Mouse (Mus musculus): ENCODE data around the gene Stac2.

The Stac2 gene

DNA sequence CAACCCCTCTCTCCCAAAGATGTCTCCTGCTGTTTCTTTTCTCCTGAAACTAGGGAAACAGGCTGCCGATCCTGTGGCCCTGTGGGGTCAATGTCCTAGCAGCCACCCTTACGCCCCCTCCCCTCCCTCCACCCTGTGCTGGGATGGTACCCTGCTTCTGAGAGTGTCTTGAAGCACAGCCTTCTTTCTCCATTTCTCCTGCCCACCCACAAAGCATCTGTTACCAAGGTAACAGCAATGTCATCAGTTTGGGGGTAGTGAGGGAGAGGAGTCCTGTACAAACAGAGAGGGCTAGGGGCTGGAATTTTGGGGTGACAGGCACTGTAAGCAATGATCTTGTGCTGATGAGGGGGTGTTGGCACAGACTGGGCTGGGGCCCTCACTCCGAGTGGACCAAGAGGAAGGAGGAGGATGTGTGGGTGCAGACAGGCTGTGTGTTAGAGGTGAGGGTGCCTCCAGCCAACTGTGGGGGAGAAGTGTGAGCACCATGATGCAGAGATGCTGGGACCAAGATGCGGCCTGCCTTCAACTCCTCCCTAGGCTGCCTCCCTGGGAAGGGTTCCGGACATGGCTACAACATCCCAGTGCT lies 6.9 kb upstream of the Stac2 start:
- no peak for DNase-seq (ENCODE audit: low read depth, low spot score)
- Histone ChIP-seq H3K36me3 (ENCODE audit: control insufficient read depth, insufficient read depth, low read length, poor library complexity, severe bottlenecking) (no peaks in the 10 kb centered on the region), H3K27me3 (ENCODE audit: control insufficient read depth, insufficient read depth, low read length, poor library complexity, severe bottlenecking) (no peaks in the 10 kb centered on the region)

DNA sequence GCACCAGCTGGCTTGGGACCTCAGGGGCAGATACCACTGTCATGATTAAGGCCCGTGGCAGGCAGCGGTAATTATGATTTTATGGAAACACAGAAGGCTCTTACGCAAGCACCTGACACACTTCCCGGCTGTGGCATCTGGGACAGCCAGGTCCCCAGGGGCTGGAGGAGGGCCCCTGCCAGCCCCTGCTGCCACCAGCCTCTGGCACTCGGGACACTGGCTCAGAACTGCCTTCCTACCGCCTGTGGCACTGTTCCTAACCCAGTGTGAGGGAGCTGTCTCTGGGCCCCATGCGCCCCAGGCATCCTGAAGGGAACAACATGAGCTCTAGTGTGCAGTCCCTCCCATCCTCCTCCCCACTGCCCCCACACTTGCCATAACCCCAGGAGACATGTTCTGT lies 6.4 kb upstream of the Stac2 start:
- no peak for DNase-seq (ENCODE audit: low read depth, low spot score)
- Histone ChIP-seq H3K36me3 (ENCODE audit: control insufficient read depth, insufficient read depth, low read length, poor library complexity, severe bottlenecking) (no peaks in the 10 kb centered on the region), H3K27me3 (ENCODE audit: control insufficient read depth, insufficient read depth, low read length, poor library complexity, severe bottlenecking) (no peaks in the 10 kb centered on the region)

- no peaks in the 10 kb centered on the region for H3K36me3 ChIP-seq (ENCODE audit: control insufficient read depth, insufficient read depth, low read length, poor library complexity, severe bottlenecking)
- peak; percentile 61 for DNase-seq (ENCODE audit: low read depth, low spot score)
- H3K27me3 ChIP-seq (ENCODE audit: control insufficient read depth, insufficient read depth, low read length, poor library complexity, severe bottlenecking), result no peaks in the 10 kb centered on the region
These were observed 4.7 kb upstream of the Stac2 start for GRCm38 (mm10) chr11:98057998-98058397.

GRCm38 (mm10) chr11:98057466-98057865 lies 4.2 kb upstream of the Stac2 start:
- H3K27me3 ChIP-seq (ENCODE audit: control insufficient read depth, insufficient read depth, low read length, poor library complexity, severe bottlenecking), result no peaks in the 10 kb centered on the region
- DNase-seq (ENCODE audit: low read depth, low spot score), result no peak
- H3K36me3 ChIP-seq (ENCODE audit: control insufficient read depth, insufficient read depth, low read length, poor library complexity, severe bottlenecking), result no peaks in the 10 kb centered on the region

GRCm38 (mm10) chr11:98052129-98052988 lies 903 bp downstream of the Stac2 start:
- peak; percentile 85 for DNase-seq (ENCODE audit: low read depth, low spot score)
- H3K36me3 ChIP-seq (ENCODE audit: control insufficient read depth, insufficient read depth, low read length, poor library complexity, severe bottlenecking), result no peaks in the 10 kb centered on the region
- H3K27me3 ChIP-seq (ENCODE audit: control insufficient read depth, insufficient read depth, low read length, poor library complexity, severe bottlenecking), result no peaks in the 10 kb centered on the region

DNA sequence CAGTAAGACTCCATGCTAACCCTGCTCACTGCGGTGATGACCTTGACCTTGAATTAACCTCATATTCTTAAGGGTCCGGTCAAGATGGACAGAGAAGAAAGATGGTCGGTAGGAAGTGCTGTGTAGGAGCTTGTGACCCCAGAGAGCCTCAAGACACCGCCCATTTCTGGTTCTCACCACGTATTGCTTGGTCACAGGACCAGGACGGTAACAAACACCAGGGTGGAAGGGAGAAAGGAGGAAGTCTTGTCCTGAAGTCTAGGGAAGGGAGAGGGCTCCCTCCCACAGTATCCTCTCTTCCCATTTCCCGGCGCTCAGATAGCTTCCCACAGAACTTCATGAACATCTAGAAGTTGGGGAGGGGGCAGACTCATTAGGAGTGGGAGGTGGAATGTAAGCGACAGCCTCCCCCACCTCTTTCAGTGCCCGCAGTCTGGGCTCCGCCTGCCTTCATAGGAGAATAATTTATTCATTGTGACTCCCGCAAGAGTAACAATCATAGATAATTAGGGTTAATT lies 1.6 kb downstream of the Stac2 start:
- Histone ChIP-seq H3K36me3 (ENCODE audit: control insufficient read depth, insufficient read depth, low read length, poor library complexity, severe bottlenecking) (no peaks in the 10 kb centered on the region), H3K27me3 (ENCODE audit: control insufficient read depth, insufficient read depth, low read length, poor library complexity, severe bottlenecking) (no peaks in the 10 kb centered on the region)
- peak; percentile 50 for DNase-seq (ENCODE audit: low read depth, low spot score)

DNA sequence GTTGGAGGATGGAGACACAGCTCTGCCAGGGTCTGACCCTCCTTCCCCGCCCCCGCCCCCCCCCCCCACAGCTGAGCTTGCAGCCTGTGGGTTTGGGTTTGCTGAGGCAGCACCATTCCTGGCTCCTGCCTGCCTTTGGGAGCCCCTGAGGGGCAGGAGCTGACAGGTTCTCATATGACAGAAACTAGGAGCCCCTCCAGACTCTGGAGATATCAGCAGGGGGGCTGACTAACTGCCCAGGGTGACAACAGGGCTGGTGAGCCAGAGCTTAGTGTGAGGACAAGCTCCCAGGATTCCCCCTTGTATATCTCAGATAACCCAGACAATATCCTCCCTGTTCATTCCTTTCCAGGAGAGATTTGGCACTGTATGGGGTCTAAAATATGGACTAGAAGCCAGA lies 2.3 kb downstream of the Stac2 start:
- Histone ChIP-seq H3K27me3 (ENCODE audit: control insufficient read depth, insufficient read depth, low read length, poor library complexity, severe bottlenecking) (no peaks in the 10 kb centered on the region), H3K36me3 (ENCODE audit: control insufficient read depth, insufficient read depth, low read length, poor library complexity, severe bottlenecking) (no peaks in the 10 kb centered on the region)
- no peak for DNase-seq (ENCODE audit: low read depth, low spot score)

DNA sequence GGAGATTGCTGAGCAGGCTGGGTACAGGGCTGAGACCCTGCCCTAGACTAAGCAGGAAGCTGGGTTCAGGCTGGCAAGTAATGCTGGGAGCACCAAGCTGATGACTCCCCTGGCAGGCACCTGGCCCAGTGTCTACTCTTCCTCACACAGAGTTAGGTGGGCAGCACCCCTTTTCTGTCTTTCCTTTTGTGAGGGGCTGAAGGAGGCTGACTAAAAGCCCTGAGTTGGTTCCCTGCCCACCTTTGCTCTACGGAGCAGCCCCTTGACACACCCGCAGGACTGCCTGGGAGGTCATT lies 2.8 kb downstream of the Stac2 start:
- no peaks in the 10 kb centered on the region for H3K36me3 ChIP-seq (ENCODE audit: control insufficient read depth, insufficient read depth, low read length, poor library complexity, severe bottlenecking)
- no peaks in the 10 kb centered on the region for H3K27me3 ChIP-seq (ENCODE audit: control insufficient read depth, insufficient read depth, low read length, poor library complexity, severe bottlenecking)
- DNase-seq (ENCODE audit: low read depth, low spot score), result no peak

GRCm38 (mm10) chr11:98049672-98050519 lies 3.4 kb downstream of the Stac2 start:
- Histone ChIP-seq H3K36me3 (ENCODE audit: control insufficient read depth, insufficient read depth, low read length, poor library complexity, severe bottlenecking) (no peaks in the 10 kb centered on the region), H3K27me3 (ENCODE audit: control insufficient read depth, insufficient read depth, low read length, poor library complexity, severe bottlenecking) (no peaks in the 10 kb centered on the region)
- DNase-seq (ENCODE audit: low read depth, low spot score), result peak; percentile 70

DNA sequence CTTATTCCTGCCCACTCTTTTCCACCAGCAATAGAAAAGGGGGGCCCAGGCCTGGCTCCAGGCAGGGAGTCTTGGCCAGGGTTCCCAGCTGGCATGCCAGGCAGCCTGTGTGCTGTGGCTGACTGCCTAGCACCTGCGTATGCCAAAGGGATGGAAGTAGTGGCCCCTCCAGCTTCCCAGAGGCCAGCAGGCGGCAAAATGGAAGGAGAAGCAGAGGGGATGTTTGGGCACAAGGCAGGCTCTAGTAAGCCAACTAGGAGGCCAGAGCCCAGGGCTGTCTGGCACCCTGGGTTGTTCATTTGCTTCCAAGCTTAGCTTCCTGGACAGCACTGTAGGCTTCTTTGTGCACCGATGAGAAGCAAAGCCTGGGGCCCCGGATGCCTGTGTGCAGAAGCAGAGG lies 5.5 kb downstream of the Stac2 start:
- DNase-seq (ENCODE audit: low read depth, low spot score), result no peak

DNA sequence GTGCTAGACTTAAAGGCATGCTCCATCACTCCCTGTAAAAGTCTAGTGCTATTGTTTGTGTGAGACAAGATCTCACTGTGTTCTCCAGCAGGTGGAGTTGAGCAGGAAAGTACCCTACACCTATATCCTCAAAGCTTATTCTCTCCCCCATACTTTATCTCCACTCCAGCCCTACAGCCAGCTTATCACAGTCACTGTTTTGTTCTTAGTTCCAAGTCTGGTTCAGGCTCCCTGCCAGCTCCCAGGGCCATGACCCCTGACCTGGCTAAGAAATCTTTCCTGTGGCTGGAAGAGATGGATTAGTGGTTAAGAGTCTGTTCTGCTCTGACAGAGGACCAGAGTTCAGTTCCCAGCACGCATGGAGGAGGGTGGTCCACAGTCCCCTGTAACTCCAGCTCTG lies 6.8 kb downstream of the Stac2 start:
- DNase-seq (ENCODE audit: low read depth, low spot score), result no peak

More for the DNA sequence above, 5.5 kb downstream of the Stac2 start:
- H3K36me3 ChIP-seq (ENCODE audit: control insufficient read depth, insufficient read depth, low read length, poor library complexity, severe bottlenecking), result no peaks in the 10 kb centered on the region
- H3K27me3 ChIP-seq (ENCODE audit: control insufficient read depth, insufficient read depth, low read length, poor library complexity, severe bottlenecking), result no peaks in the 10 kb centered on the region

GRCm38 (mm10) chr11:98045596-98045995 lies 7.7 kb downstream of the Stac2 start:
- DNase-seq (ENCODE audit: low read depth, low spot score), result no peak
- Histone ChIP-seq H3K36me3 (ENCODE audit: control insufficient read depth, insufficient read depth, low read length, poor library complexity, severe bottlenecking) (peaks cover 1% of the 10 kb centered on the region; the same call in 1 of the 2 replicates), H3K27me3 (ENCODE audit: control insufficient read depth, insufficient read depth, low read length, poor library complexity, severe bottlenecking) (no peaks in the 10 kb centered on the region)

More for the DNA sequence above, 6.8 kb downstream of the Stac2 start:
- no peaks in the 10 kb centered on the region for H3K27me3 ChIP-seq (ENCODE audit: control insufficient read depth, insufficient read depth, low read length, poor library complexity, severe bottlenecking)
- H3K36me3 ChIP-seq (ENCODE audit: control insufficient read depth, insufficient read depth, low read length, poor library complexity, severe bottlenecking), result peaks cover 1% of the 10 kb centered on the region; the same call in 1 of the 2 replicates

GRCm38 (mm10) chr11:98044074-98044473 lies 9.2 kb downstream of the Stac2 start:
- Histone ChIP-seq H3K27me3 (ENCODE audit: control insufficient read depth, insufficient read depth, low read length, poor library complexity, severe bottlenecking) (no peaks in the 10 kb centered on the region), H3K36me3 (ENCODE audit: control insufficient read depth, insufficient read depth, low read length, poor library complexity, severe bottlenecking) (peaks cover 1% of the 10 kb centered on the region; the same call in 1 of the 2 replicates)
- no peak for DNase-seq (ENCODE audit: low read depth, low spot score)

DNA sequence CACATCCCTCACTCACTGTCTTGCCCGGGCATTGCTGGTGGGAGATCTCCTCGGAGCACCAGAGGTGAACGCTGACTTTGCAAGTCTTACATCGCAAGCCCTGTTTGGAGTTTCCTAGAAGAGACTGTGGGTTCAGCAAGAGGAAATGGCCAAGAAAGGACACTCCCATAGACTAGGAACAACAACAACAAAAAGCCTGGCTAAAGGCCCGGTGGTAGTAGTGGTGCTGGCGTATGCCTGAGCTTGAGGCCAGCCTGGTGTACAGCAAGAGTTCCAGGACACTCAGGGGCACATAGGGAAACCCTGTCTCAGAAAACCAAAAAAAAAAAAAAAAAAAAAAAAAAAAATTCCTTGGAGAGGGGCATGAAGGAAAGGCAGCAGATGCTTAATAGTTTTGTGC lies 10.5 kb downstream of the Stac2 start:
- no peak for DNase-seq (ENCODE audit: low read depth, low spot score)
- Histone ChIP-seq H3K27me3 (ENCODE audit: control insufficient read depth, insufficient read depth, low read length, poor library complexity, severe bottlenecking) (no peaks in the 10 kb centered on the region), H3K36me3 (ENCODE audit: control insufficient read depth, insufficient read depth, low read length, poor library complexity, severe bottlenecking) (peaks cover 4% of the 10 kb centered on the region; the same call in 1 of the 2 replicates)

- Histone ChIP-seq H3K27me3 (ENCODE audit: control insufficient read depth, insufficient read depth, low read length, poor library complexity, severe bottlenecking) (peaks cover 2% of the 10 kb centered on the region; the same call in 1 of the 2 replicates), H3K36me3 (ENCODE audit: control insufficient read depth, insufficient read depth, low read length, poor library complexity, severe bottlenecking) (peaks cover 4% of the 10 kb centered on the region; the same call in 1 of the 2 replicates)
- DNase-seq (ENCODE audit: low read depth, low spot score), result no peak
These were observed 12.3 kb downstream of the Stac2 start for GRCm38 (mm10) chr11:98040975-98041374.
